Mouse (Mus musculus) layer of hippocampus, adult 9-10 months (tissue): ENCODE data around the gene H2-Oa.

Experiments used
- DNase-seq: peaks from one replicate; pipeline ENCODE4 v3.0.0; 2022; ENCODE audit warnings: low spot score

H2-Oa gene

GRCm38 (mm10) chr17:34092197-34092875 lies at the start of gene H2-Oa:
Gene H2-Oa, plus strand, starts transcription at chr17:34092340.
- DNase-seq, result no peak

DNA sequence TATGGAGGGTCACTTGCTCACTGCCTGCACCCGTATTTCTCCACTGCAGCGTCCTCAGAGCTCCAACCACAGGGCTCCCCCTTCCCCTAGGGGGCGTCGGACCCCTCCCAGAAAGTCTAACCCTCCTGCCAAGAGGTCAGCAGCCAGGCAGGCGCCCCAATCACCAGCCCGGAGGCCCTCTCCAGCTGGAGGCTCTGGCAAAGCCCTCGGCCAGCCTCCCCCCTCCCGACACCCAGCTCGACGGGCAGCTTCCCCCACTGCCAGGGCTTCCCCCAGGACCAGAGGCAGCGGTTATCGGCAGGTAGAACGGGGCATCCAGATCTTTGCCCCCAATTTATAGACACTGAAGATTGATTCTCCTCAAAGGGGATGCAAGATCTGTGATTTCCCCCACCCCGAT lies 46.2 kb upstream of the H2-Oa start:
- DNase-seq, result no peak

DNA sequence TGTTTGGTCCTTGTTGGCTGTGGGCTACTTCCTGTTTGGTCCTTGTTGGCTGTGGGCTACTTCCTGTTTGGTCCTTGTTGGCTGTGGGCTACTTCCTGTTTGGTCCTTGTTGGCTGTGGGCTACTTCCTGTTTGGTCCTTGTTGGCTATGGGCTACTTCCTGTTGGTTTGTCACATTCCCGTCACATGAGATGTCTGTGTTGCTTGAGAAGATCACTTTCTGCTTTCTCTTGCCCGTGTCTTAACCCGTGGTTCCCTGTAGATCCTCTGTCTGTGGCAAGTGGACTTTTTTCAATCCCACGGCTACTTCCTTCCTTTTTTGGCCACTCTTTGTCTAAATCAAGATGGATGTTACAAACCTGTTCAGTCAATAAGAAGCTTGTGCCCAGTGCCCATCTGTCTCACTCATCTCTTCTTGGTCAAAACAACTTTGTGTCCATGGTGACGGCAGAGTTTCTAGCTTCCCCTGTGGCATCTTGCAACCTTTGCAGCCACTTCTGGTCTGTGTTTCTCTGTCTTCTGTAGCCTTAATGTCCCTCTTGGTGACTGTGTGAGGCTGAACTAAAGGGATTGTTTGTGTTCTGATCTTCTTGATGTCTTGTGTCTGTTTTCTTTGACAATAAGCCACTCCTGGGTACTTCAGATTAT lies 44.6 kb upstream of the H2-Oa start:
- DNase-seq, result no peak

- no peak for DNase-seq
These were observed 34.9 kb upstream of the H2-Oa start for GRCm38 (mm10) chr17:34057224-34057623.

GRCm38 (mm10) chr17:34068864-34069263 lies 23.3 kb upstream of the H2-Oa start:
- no peak for DNase-seq

DNA sequence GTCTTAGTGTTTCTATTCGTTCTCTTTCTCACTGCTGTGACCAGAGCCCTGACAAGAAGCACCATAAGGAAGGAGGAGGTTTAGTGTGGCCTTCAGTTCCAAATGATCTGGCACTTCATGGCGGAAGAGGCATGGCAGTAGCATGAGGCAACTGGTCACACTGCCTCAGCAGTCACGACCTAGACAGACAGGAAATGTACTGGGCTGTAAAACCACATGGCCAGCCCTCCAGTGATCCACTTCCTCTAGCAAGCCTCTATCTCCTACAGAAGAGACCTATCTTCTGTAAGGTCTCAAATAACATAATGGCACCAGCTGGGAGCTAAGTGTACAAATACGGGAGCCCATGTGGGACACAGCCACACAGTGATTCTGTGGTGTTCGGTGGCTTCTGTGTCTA lies 20.0 kb upstream of the H2-Oa start:
- no peak for DNase-seq

DNA sequence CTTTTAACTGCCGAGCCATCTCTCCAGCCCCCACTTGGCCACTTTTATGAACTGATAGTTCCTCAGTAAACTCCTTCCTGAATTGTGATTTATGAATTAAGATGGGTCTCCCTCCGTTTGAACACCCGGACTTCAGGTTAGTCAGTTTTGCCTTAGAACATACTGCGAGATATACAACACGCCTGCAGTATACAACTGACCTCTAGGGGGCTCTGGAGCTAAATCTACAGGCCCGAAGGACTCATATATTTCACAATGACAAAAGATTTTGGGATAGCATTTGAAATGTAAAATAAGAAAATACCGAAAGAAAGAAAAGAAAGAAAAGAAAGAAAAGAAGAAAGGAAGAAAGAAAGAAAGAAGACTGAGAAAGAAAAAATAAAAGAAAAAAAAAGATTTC lies 16.9 kb upstream of the H2-Oa start:
- DNase-seq, result peak; percentile 79

- peak; percentile 39 for DNase-seq
These were observed 14.6 kb upstream of the H2-Oa start for GRCm38 (mm10) chr17:34077549-34077948.

- no peak for DNase-seq
These were observed 14.0 kb upstream of the H2-Oa start for GRCm38 (mm10) chr17:34078148-34078547.

GRCm38 (mm10) chr17:34079002-34079401 lies 13.1 kb upstream of the H2-Oa start:
- no peak for DNase-seq

DNA sequence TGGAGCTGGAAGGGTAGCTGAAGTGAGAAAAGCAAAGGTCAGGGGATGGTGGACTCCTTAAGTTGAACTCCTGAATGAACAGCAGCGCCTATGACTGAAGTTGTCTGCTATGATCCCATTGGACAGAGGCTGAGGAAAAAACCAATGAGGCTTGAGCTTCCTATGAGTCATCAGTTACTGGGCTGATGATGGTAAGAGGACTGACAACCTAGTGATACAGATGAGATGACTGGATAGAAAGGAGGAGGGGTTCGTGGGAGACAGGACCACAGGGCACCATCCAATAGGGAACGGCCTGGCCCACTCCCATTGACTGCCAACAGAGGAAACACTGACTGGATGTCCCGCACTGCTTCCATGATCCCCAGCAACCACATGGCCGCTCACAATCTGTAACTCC lies 12.5 kb upstream of the H2-Oa start:
- DNase-seq, result peak; percentile 45

- DNase-seq, result no peak
These were observed 9.0 kb upstream of the H2-Oa start for GRCm38 (mm10) chr17:34083104-34083503.

- DNase-seq, result no peak
These were observed 4.8 kb upstream of the H2-Oa start for GRCm38 (mm10) chr17:34087386-34087785.

- DNase-seq, result no peak
These were observed 4.0 kb upstream of the H2-Oa start for GRCm38 (mm10) chr17:34088124-34088523.

- no peak for DNase-seq
These were observed 1.2 kb upstream of the H2-Oa start for GRCm38 (mm10) chr17:34090923-34091322.

GRCm38 (mm10) chr17:34093199-34093874 lies 1.2 kb downstream of the H2-Oa start:
- DNase-seq, result no peak

DNA sequence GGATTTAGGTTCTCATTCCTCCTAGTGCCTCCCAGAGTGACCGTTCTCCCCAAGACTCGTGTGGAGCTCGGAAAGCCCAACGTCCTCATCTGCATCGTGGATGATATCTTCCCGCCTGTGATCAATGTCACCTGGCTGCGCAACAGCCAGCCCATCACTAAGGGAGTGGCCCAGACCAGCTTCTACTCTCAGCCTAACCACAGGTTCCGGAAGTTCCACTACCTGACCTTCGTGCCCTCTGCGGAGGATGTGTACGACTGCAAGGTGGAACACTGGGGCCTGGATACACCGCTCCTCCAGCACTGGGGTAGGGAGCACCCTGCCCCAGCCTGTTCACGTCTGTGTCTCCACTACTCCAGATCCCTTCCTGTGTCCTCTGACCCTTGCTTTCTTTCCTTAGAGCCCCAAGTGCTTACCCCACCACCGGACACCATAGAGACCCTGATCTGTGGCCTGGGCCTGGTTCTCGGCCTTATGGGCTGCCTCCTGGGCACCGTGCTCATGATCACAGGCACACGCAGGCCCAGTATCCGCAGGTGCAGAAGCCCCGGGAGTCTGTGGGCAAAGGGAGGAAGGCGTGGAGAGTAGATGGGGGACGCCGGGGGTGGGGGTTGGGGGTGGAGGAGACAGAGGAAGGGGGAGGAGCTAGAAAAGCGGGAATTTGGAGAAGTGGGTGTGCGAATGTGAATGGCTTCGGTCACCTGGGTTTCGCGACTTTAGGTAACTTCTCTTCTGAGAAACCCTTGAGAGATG lies 2.3 kb downstream of the H2-Oa start:
- no peak for DNase-seq

DNA sequence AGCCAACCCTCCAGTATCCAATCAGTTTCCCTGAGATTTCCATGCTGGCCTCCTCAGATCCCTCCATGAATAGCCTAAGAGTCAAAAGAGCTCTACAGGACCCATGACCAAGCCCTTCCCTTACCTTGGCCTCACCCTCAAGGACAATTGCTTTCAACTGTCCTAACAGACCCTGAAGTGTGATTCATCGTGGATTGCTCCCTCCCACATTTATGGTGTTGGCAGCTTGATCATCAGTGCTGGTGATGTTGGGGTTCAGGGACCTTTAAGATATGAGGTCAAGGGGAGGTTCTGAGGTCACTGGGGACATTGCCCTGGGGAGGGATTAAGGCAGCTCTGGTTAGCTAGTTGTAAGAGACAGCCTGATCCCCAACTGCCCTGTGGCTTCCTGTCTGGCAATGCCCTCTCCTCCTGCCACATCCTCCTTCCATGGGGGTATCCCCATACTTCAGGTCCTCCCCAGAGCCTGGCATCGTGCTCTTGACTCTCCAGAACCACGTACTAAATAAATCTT lies 4.4 kb downstream of the H2-Oa start:
- no peak for DNase-seq

GRCm38 (mm10) chr17:34097272-34097671 lies 5.1 kb downstream of the H2-Oa start:
- no peak for DNase-seq

DNA sequence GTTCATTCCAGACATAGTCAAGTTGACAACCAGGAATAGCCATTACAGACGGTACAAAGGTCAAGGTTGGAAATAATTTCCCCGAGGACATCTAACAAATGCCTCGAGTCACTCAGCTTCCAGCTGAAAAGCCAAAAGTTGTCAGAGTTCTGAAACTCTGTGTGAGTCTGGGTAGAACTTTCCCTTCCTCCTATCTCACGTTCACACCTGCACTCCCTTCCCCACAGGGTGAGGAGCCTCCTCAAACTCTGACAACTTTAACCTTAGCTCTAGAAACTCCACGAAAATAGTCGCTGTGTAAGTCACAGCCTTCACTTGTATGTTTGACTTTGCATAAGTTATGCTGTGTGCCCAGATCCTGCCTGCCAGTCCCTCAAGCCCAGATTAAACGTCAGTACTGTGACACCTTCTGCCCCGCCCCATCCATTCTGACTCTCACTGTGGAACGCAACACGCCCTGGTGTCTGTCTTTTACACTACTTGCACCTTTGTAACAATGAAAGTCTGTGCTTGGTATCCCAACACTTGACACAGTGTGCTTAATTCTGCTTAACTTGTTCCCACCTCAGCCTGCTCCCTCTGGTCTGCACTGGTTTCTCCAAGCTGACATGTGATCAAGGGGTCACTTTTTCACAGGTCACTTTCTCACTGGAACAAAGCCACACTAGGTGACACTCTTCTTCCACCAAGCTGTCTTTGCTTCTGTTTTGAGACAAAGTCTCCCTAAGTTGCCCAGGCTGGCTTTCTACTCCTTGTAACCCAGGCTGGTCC lies 6.8 kb downstream of the H2-Oa start:
- no peak for DNase-seq

DNA sequence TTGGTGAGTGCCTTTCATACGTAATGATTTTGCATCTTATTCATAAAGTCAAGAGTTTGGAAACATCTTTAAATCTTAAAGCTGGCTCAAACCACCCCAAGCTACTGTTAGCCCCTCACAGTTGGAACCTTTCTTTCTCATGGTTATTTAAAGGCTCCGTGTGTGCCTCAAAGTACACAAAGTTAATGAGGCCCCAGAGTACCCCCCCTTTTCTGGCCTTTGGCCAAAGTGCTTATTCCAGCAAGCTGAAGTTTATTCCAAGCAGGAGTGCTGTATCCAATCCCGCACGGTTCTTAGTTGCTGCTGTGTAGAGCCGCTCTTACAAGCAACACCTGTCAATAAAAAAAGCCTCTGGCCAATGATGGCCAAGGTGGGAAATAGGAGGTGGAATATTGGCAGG lies 7.4 kb downstream of the H2-Oa start:
- no peak for DNase-seq

- DNase-seq, result no peak
These were observed 9.0 kb downstream of the H2-Oa start for GRCm38 (mm10) chr17:34101185-34101584.
